Mouse (Mus musculus): ENCODE results near the gene Fbxo4. TPM values are rescaled to one million over a fixed set of nuclear protein-coding genes. Genes with fewer than 3 reads are reported as not detected.

The Fbxo4 gene
- polyA plus RNA-seq, 1 experiment: 5.9 TPM

DNA sequence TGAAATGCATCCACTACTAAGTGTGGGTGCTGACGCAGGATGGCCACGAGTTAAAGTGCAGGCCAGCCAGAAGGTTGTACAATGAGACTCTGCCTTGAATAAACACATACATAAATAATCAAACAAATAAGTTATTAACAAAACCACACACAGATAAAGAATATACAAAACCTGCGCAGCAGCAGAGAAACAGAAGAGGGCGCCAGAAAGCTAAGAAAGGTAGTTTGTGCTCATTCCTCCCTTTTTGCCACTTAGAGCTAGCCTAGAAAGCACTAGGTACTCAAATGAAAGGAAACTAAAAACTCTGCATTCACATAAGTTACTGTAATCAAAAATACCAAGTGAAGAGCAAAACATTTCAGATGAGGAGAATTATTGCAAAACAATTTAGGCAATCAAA is 21.4 kb downstream of the Fbxo4 start:
- Histone ChIP-seq H3K27me3 (ENCODE audit: control insufficient read depth, insufficient read depth, low read length) (no peaks in the 10 kb centered on the region), H3K4me1 (ENCODE audit: control insufficient read depth, insufficient read depth, insufficient read length) (no peaks in the 10 kb centered on the region), H3K27ac (ENCODE audit: insufficient read depth, low read length) (no peak overlapping the region), H3K36me3 (ENCODE audit: control insufficient read depth, insufficient read depth, low read length) (no peaks in the 10 kb centered on the region), H3K4me3 (ENCODE audit: extremely low read depth, insufficient read depth, insufficient read length) (no peak overlapping the region)
- WGBS: 27% methylated on average over 4 of the region's 4 CpGs
- DNase-seq (ENCODE audit: low read depth in 1 of 2, low spot score in 2 of 2): peak; percentile 26 to 50
- TF ChIP-seq CTCF (IDR thresholded peaks at IDR 0.05; ENCODE audit: extremely low read depth, insufficient read depth, insufficient read length, insufficient replicate concordance) (peak; percentile 49; the same call in 1 of the 2 replicates), POLR2A (IDR thresholded peaks at IDR 0.05; ENCODE audit: low read depth, low read length) (no peak)

DNA sequence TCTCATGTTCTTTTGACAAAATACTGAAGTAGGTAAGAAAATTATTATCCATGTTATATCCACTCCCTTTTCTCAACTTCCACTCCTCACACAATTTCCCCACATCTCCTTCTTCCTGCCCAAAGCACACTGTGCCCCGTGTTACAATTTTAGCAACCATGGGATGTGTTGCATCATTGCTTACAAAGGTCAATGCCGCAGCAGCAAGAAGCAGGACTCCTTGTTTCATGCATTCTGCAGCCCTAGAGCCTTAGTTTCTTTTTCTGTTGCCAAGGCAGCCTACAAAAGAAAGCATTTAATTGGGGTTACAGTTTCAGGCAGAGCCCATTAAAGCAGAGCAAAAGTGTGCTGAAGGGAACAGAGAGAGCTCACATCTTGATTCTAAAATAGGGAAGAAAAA is 24.4 kb downstream of the Fbxo4 start:
- WGBS: 75% methylated on average over 2 of the region's 2 CpGs
- no peak for DNase-seq (ENCODE audit: low read depth in 1 of 2, low spot score in 2 of 2)

DNA sequence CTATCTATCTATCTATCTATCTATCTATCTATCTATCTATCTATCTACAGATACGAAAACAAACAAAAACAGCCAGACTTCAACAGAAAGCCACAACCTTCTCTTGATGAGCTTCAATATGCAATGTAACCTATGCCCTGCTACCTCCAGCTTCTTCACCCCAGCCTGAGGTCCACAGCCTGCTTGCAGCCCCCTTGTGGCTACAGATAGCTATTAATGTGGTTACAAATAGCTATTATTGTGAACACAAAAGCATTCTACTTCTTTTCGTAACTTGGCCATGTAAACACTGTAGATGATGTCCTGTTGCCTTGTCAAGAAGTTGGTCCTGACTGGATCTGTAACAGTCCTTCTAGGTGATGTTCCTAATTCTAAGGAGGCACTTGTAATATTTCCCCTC is 41.2 kb downstream of the Fbxo4 start:
- no peak for DNase-seq (ENCODE audit: low read depth in 1 of 2, low spot score in 2 of 2)
- Histone ChIP-seq H3K4me3 (ENCODE audit: extremely low read depth, insufficient read depth, insufficient read length) (no peak overlapping the region), H3K4me1 (ENCODE audit: control insufficient read depth, insufficient read depth, insufficient read length) (no peaks in the 10 kb centered on the region), H3K27me3 (ENCODE audit: control insufficient read depth, insufficient read depth, low read length) (no peaks in the 10 kb centered on the region), H3K36me3 (ENCODE audit: control insufficient read depth, insufficient read depth, low read length) (no peaks in the 10 kb centered on the region), H3K27ac (ENCODE audit: insufficient read depth, low read length) (no peak overlapping the region)
- 82% methylated on average over 2 of the region's 2 CpGs for WGBS
- TF ChIP-seq POLR2A (IDR thresholded peaks at IDR 0.05; ENCODE audit: low read depth, low read length) (no peak), CTCF (IDR thresholded peaks at IDR 0.05; ENCODE audit: extremely low read depth, insufficient read depth, insufficient read length, insufficient replicate concordance) (no peak)

More for the DNA sequence above, 24.4 kb downstream of the Fbxo4 start:
- TF ChIP-seq CTCF (IDR thresholded peaks at IDR 0.05; ENCODE audit: extremely low read depth, insufficient read depth, insufficient read length, insufficient replicate concordance): no peak
- no peak for TF ChIP-seq POLR2A (IDR thresholded peaks at IDR 0.05; ENCODE audit: low read depth, low read length)
- Histone ChIP-seq H3K36me3 (ENCODE audit: control insufficient read depth, insufficient read depth, low read length) (no peaks in the 10 kb centered on the region), H3K4me3 (ENCODE audit: extremely low read depth, insufficient read depth, insufficient read length) (no peak overlapping the region), H3K27me3 (ENCODE audit: control insufficient read depth, insufficient read depth, low read length) (no peaks in the 10 kb centered on the region), H3K4me1 (ENCODE audit: control insufficient read depth, insufficient read depth, insufficient read length) (no peaks in the 10 kb centered on the region), H3K27ac (ENCODE audit: insufficient read depth, low read length) (no peak overlapping the region)

DNA sequence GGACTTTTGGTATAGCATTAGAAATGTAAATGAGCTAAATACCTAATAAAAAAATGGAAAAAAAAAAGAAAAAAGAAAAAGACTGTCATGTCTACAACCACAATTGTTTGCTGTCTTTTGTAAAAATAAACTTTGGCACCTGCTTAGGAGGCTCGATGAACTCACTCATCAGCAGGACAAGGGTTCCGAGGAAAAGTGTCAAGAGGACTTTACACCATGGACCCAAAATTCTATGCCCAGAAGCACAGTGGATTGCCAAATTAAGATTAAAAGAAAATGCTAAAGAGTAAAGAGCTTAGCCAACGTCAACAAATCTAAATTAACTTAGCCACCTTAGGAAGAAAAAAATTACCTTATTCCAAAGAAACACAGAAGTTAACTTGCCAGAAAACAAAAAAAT is 43.3 kb downstream of the Fbxo4 start:
- Histone ChIP-seq H3K4me3 (ENCODE audit: extremely low read depth, insufficient read depth, insufficient read length) (no peak overlapping the region), H3K27me3 (ENCODE audit: control insufficient read depth, insufficient read depth, low read length) (no peaks in the 10 kb centered on the region), H3K4me1 (ENCODE audit: control insufficient read depth, insufficient read depth, insufficient read length) (no peaks in the 10 kb centered on the region), H3K36me3 (ENCODE audit: control insufficient read depth, insufficient read depth, low read length) (no peaks in the 10 kb centered on the region), H3K27ac (ENCODE audit: insufficient read depth, low read length) (no peak overlapping the region)
- no peak for TF ChIP-seq POLR2A (IDR thresholded peaks at IDR 0.05; ENCODE audit: low read depth, low read length)
- TF ChIP-seq CTCF (IDR thresholded peaks at IDR 0.05; ENCODE audit: extremely low read depth, insufficient read depth, insufficient read length, insufficient replicate concordance): no peak
- DNase-seq (ENCODE audit: low read depth in 1 of 2, low spot score in 2 of 2): no peak
- 90% methylated on average over 3 of the region's 3 CpGs for WGBS

DNA sequence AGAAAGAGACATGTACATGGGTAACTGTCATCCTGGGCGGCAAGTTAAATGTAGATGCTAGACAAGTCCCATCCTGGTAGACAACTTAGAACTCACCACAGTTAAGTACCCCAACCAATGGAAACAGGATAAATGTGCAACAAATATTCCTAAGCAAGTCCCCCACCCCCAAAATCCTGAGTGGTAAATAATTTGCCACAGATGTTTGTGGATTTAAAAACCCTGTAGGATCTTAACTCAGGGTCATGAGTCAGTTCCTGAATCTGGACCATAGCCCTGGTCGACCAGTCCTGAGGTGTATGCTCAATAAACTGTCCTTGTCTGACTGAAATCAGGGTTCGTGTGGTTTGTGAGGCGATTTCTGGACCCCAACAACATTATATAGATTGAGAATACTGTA is 45.9 kb downstream of the Fbxo4 start:
- DNase-seq (ENCODE audit: low read depth in 1 of 2, low spot score in 2 of 2): no peak
- no peak overlapping the region for H3K27ac ChIP-seq (ENCODE audit: insufficient read depth, low read length)
- H3K4me1 ChIP-seq (ENCODE audit: control insufficient read depth, insufficient read depth, insufficient read length): no peaks in the 10 kb centered on the region
- no peaks in the 10 kb centered on the region for H3K36me3 ChIP-seq (ENCODE audit: control insufficient read depth, insufficient read depth, low read length)
- TF ChIP-seq CTCF (IDR thresholded peaks at IDR 0.05; ENCODE audit: extremely low read depth, insufficient read depth, insufficient read length, insufficient replicate concordance) (no peak), POLR2A (IDR thresholded peaks at IDR 0.05; ENCODE audit: low read depth, low read length) (no peak)
- 81% methylated on average over 4 of the region's 4 CpGs for WGBS
- no peak overlapping the region for H3K4me3 ChIP-seq (ENCODE audit: extremely low read depth, insufficient read depth, insufficient read length)
- H3K27me3 ChIP-seq (ENCODE audit: control insufficient read depth, insufficient read depth, low read length): no peaks in the 10 kb centered on the region

DNA sequence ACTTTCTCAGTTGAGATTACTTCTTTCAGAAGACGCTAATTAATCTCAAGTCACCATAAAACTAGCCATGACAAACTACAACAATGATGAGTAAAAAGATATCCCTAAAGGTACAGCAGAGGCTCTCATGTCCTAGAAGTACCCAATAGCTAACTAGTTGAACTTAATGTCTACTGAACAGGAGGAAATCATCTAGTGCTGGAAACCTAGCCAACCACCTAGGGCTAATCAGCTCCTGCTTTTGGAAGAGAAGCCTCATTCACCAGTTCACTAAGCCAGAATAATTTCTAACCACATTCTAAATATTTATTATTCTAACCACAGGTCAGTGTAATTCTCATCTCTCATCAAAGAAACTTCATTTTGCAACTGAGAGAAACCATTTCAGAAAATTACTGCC is 47.4 kb downstream of the Fbxo4 start:
- H3K27me3 ChIP-seq (ENCODE audit: control insufficient read depth, insufficient read depth, low read length): no peaks in the 10 kb centered on the region
- no peak overlapping the region for H3K27ac ChIP-seq (ENCODE audit: insufficient read depth, low read length)
- H3K4me3 ChIP-seq (ENCODE audit: extremely low read depth, insufficient read depth, insufficient read length): no peak overlapping the region
- no peak for DNase-seq (ENCODE audit: low read depth in 1 of 2, low spot score in 2 of 2)
- TF ChIP-seq POLR2A (IDR thresholded peaks at IDR 0.05; ENCODE audit: low read depth, low read length): no peak
- TF ChIP-seq CTCF (IDR thresholded peaks at IDR 0.05; ENCODE audit: extremely low read depth, insufficient read depth, insufficient read length, insufficient replicate concordance): no peak
- no peaks in the 10 kb centered on the region for H3K4me1 ChIP-seq (ENCODE audit: control insufficient read depth, insufficient read depth, insufficient read length)
- no peaks in the 10 kb centered on the region for H3K36me3 ChIP-seq (ENCODE audit: control insufficient read depth, insufficient read depth, low read length)
- WGBS: 95% methylated on average over 1 of the region's 1 CpGs

Other genes with a start within 250 kb of the Fbxo4 start
- gene AW549877, start 16.2 kb upstream of the Fbxo4 start, polyA plus RNA-seq (2012; rRNA removed): 6.1 and 6.3 TPM in 2 replicates
- gene Oxct1, start 46.8 kb upstream of the Fbxo4 start, polyA plus RNA-seq (2012; rRNA removed): 17.4 and 17.9 TPM in 2 replicates

Data from spleen, adult 2 months (tissue).